Mouse (Mus musculus) embryo, embryonic 10.5 days (tissue): ENCODE measurements around the gene Ccdc188.

Experiments used
- DNase-seq: peaks from one replicate; pipeline ENCODE4 v3.0.0-alpha.2; 2015; ENCODE audit warnings: low spot score

Ccdc188 gene

DNA sequence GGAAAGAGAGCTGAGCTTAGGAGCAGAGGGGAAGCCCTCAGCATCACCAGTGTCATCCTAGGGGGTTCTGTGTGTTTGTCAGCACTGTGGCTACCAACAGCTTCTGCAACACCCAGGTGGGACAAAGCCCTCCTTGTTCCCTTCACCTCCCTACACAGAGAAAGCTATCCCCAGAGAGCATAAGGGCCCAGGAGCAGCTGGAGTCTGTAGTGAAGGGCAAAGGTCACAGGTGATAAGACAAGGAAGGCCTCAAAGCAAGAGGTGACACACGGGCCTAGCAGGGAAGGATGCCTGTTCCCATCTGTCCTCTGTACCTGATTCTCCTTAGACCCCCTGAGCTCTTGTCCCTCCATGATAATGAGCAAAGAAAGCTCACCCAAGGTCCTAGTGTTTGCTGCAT is 16.1 kb upstream of the Ccdc188 start:
- DNase-seq = no peak

- no peak for DNase-seq
These were observed 15.6 kb upstream of the Ccdc188 start for GRCm38 (mm10) chr16:18202061-18202460.

DNA sequence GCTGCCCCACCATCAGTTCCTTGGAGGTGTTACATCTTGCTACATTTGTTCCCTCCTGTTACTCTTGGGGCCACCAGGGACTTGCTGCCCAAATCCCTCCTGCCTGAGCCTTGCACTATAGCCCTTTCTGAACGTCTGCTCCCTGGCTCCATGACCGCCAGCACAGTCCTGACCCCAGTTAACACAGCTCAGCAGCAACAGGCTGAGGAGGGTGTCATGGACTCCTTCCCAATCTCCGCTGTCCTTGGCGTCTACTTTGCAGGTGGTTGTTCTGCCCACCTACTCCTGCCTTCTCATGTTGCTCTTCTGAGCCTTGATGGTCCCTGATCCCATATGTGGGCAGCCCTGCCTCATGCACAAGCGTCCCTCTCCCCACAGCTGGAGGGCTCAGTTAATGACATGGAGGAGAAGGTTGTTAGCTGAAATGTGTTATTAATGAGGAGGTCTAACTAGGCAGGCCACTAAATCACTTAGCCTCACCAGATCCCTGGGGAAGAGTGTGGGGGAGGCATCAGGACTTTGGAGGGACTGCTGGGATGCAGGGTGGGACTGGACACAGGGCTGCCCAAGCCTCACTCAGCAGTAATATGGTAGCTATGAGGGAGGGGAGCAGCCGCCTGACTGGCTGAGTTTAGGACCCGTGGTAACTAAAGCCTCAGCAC is 14.1 kb upstream of the Ccdc188 start:
- peak; percentile 21 for DNase-seq

DNA sequence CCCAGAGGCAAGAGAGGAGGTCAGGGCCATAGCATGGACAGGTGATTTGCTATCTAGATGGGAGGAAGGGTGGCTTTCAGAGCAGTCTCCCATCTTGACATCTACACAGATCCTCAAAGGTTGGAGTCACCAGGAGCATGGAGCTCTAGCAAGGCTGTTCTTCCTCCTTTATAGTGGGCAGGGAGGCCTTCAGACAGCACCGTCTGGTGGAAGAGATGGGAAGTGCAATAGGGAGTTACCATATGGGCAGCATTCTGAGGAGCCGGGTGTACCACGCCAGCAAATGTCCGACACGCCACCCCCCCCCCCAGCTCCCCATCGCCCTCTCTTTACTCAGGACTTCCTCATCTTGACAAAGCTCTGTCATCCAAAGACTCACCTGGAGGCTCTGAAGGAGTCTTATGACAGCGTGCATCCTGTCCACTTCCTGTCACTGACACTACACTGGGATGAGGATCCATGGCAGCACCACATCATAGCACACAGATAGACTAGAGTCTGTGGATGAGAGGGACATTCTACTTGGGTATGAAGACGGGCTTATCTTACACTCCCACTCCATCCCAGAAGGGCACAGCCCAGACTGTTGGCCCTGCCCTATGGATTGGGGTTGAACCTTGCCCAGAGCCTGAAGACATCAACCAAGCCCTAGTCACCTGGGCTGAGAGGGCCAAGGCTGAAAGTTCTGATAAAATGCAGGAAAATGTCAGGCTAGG is 6.8 kb upstream of the Ccdc188 start:
- peak; percentile 81 for DNase-seq

GRCm38 (mm10) chr16:18211417-18212171 is 6.1 kb upstream of the Ccdc188 start:
- peak; percentile 88 for DNase-seq

DNA sequence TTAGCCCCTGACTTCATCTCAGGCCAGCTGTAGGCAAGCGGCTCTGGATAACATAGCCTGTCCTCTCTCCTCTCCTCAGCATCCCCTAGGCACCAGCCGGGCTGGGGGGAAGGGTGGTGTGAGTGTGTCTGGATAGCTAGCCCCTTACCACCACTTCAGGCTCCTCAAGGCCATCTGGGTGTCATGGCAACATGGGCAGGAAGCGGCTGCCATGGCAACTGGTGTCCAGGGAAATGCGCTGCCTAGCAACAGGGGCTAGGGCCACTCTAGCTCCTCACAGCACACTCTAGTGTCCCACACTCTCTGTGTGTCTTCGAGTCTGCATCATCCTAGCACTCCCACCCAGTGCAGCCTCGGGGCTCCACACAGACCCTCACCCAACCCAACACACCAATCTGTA is 4.0 kb upstream of the Ccdc188 start:
- DNase-seq = peak; percentile 95

GRCm38 (mm10) chr16:18214858-18215257 is 2.8 kb upstream of the Ccdc188 start:
- no peak for DNase-seq

DNA sequence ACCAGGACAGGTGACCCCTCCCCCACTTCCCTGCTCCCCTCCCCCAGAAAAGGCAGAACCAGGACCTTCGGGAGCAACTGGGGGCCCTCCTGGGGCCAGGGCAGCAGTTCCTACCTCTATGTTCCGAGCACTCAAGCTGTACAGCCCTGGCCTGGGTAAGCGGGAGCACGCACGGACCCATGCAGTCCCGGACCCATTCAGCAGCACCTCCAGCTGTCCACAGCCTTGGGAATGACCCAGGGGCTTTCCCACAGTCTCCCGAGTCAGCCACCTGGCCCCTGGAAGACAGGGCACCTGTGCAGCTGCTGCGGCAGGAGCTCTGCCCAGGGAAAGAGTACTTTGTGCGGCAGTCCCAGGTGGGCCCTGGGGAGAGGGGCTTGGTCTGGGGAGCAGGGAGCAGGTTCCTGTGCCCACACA is 909 bp downstream of the Ccdc188 start:
- no peak for DNase-seq

- DNase-seq = peak; percentile 42
These were observed 2.3 kb downstream of the Ccdc188 start for GRCm38 (mm10) chr16:18220001-18220400.

DNA sequence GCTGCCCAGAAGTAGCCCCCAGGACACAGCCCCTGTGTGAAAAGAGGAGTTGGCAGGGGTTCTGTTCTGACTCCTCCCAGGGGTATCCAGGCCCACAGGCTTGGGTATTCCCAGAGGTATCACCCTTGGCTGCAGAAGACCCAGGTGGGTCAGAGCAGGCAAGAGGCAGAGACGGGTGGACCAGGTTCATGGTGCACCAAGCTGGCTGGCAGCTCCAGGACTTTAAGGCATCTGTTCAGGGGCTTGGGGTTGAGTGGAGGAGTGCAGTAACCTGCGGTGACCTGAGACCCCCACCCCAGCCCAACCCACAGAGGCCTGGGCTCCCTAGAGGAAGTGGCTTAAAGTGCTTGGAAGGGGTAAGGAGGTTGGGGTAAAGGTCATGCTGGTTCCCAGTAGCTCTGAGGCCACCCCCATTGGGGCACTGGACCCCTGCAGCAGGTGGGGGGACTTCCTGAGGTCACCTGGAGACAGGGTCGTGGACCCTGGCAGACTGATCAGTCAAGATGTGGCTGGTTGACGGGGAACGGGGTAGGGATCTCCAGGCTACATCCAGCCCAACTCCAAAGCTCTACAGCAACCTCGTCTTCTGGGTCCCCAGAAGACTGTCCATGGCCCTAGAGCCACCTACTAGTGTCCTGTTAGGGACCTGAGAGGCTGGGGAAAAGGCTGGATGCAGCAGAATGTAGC is 3.3 kb downstream of the Ccdc188 start:
- DNase-seq = no peak

DNA sequence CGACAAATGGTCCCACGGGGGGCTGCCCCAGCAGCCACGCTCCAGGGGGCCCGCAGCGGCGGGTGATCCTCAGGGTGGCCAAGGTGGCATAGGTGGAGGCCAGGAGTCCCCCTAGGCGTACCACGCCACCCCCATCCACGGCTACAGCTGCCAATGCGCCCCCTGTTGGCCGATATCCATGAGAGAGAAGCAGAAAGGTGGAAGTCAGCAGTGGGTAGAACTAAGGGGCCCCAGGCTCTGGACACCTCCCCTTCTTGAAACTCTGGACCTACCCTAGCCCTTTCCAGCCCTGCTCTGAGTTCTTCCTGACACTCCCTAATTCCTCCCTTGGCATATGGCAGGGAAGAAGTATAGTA is 3.8 kb downstream of the Ccdc188 start:
- no peak for DNase-seq

DNA sequence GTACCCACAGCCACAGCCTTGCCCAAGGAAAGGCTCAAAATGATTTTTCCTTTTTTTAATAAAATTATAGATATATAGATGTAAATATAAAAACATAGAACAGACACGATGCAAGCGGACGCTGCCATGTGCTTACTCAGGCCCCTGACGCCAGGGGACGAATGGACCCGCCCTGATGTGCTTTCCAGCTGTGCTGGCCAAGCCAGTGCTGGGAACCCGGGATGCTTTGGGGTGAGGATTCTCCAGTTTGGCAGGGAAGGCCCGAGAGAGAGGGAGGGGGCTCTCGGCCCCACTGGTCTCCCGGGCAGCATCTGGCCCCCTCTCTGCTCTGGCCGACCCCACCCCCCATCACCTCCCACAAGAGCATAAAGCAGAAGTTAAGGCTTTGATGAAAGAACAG is 4.5 kb downstream of the Ccdc188 start:
- no peak for DNase-seq

DNA sequence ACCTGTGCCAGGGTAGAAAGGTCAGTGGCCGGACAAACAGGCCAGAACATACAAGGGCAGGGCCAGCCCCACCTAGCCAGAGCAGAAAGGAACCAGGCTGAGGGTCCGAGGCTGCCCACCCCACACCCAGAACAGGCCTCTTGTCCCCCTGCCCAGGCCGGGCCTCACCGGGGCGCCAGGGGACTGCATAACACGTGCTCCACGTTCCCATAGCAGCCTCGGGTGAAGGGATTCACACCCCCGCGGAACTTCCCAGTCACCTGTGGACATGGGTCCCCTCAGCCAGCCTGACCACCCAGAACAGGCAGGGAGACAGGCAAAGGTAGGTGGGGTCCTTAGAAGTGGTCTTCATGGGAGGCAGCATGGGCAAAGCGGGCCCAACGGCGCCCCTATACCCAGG is 9.5 kb downstream of the Ccdc188 start:
- DNase-seq = no peak

DNA sequence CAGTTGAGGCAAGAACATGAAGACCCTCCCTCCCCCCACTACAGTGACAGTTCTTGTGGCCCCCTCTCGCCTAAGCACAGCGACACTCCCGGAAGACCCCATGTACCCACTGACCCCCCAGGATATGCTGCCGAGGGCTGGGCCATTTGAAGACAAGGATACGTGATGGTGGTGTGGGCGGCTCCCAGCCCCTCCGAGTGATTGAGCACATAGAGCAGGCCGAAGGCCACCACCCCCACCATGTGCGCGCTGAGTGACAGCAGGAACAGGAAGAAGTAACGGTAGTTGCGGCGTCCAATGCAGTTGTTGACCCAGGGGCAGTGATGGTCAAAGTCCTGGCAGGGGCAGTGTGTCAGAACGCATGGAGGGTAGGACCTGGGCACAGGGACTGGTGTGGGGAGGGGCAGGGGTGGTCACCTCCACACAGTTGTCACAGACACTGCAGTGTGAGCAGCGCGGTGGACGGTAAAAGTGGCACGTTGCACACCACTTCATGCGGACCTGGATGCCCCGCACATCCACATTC is 10.3 kb downstream of the Ccdc188 start:
- DNase-seq = no peak

GRCm38 (mm10) chr16:18228856-18229255 is 11.2 kb downstream of the Ccdc188 start:
- DNase-seq = no peak

GRCm38 (mm10) chr16:18229622-18230021 is 11.9 kb downstream of the Ccdc188 start:
- no peak for DNase-seq

DNA sequence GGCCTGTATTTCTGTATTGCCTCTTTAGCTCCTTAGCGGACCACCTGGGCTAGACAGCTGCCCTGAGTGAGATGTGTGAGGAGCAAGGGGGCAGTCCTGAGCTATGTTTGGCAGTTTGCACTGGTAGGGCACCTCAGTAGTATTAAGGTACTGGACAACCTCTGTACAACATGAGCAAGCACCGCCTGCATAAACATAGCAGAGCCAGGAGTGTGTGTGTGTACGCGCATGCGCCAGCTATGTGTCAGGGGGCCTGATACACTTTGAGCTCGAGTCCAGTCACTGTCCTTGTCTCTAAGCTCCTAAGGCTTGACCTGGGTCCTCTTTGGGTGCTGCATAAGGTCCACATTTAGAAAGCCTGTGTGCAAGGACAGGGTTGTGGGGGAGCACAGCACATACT is 12.9 kb downstream of the Ccdc188 start:
- no peak for DNase-seq

DNA sequence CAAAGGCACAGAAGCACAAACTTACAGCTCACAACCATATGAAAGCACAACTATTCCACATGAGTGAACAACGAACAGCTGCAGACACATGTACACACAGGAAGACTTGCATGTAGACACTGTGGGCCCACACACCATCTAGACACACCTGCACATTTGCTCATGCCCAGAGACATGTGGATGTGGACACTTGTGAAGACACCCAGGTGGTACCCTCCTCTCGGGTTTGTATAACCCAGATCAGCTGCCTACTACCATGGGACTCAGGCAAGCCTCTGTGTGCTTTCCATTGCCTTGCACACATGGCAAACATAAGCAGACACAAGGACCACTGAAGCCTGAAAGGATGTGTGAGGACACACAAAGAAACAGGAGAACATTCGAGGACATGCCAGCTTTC is 13.4 kb downstream of the Ccdc188 start:
- DNase-seq = no peak

DNA sequence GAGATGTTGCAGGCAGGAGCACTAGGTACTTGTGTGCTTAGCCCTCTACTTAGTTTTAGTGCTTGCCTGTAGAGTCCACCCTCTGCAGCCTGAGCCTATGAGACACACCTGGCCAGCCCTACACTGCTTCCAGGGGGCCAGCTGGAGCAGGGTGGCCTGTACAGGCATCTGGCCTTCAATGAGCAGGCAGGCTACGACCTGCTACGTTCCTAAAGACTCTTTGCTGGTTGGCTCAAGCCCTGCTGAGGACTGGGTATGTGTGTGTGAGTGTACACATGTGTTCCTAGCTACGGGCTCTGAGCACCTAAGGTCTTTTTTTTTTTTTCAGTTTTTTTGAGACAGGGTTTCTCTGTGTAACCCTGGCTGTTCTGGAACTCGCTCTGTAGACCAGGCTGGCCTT is 13.8 kb downstream of the Ccdc188 start:
- DNase-seq = no peak

DNA sequence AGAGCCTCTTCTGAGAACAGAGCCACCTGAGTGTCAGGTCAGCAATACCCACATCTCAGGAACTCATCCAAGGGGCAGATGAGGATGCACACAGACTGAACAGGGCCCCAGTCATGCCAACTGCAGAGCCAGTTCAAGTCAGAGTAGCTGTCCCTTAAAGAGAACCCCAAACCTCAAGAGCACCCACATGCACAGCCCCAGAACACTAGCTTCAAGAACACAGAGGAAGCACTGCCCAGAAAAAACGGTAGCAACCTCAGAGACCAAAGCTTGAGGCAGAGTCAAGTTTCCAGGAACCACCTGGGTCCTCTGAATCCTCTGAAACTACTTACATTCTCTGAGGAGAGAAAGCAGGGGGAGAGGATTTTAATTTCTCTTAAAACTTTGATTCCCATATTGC is 15.8 kb downstream of the Ccdc188 start:
- DNase-seq = no peak

GRCm38 (mm10) chr16:18233919-18234670 is 16.4 kb downstream of the Ccdc188 start:
- peak; percentile 22 for DNase-seq
